Mouse (Mus musculus) layer of hippocampus, postnatal 25 days (tissue): Measurements from ENCODE around the gene Herpud1. TPM values are rescaled to one million over a fixed set of nuclear protein-coding genes. Genes with fewer than 3 reads are reported as not detected.

Experiments
- DNase-seq, 2 experiments: peaks; one replicate each; pipeline ENCODE4 v3.0.0; 2022; ENCODE audit warnings: mixed read lengths in 2 of 2, low spot score in 1 of 2; ENCODE audit errors: extremely low spot score in 1 of 2
- total RNA-seq, 2 experiments: library from RNA; stranded (reverse); gene quantifications; 2 replicates each; pipeline ENCODE4 v1.2.3; 2021

The Herpud1 gene
- total RNA-seq, 2 experiments from 2014 or later: 50.7 to 61.0 TPM

DNA sequence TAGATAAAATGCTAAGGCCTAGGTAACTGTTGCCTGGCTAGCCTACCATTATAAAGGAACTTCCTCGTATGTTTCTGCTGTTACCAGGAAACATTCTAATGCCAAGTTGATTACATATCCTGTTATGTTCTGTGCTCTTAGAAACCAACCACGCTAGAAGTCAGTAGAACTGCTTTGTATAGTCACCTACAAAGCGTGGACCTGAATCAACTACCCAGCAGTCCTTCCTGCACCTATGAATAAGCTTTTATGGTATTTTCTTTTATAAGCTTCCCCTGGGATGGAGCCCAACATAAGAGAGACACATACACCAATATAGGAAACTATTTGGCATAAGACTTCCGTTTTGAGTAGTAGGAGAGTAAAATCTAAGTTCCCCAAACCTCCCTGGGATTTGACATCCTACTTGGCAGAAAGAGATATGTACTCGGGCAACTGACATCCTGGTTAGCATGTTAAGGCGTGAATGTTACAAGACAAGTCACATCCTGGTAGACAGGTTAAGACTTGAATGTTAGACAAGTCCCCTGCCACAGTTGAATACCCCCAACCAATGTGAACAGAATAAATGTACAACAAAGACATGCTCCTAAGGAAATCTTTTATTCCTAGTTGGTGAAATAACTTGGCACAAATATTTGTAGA is 13.2 kb upstream of the Herpud1 start:
- DNase-seq: no peak

- DNase-seq: no peak
Observed at GRCm38 (mm10) chr8:94375551-94375991, 10.7 kb upstream of the Herpud1 start.

DNA sequence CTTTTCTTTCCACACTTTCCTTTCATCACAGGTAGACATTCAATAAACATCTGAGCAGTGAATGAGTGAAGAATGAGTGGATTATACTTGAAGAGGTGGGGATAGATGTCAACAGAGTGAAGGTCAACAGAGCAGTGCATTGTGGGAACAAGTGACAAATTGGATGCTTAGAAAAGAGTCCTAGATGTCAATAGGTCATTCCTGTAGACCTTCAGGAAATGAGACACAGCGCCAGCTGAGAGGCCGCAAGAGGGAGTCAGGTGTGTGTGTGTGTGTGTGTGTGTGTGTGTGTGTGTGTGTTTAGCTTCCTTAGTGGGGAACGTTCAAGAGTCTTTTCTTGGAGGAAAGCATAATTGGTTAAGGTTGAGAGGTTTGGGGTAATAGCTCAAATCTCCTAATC is 10.1 kb upstream of the Herpud1 start:
- no peak for DNase-seq

DNA sequence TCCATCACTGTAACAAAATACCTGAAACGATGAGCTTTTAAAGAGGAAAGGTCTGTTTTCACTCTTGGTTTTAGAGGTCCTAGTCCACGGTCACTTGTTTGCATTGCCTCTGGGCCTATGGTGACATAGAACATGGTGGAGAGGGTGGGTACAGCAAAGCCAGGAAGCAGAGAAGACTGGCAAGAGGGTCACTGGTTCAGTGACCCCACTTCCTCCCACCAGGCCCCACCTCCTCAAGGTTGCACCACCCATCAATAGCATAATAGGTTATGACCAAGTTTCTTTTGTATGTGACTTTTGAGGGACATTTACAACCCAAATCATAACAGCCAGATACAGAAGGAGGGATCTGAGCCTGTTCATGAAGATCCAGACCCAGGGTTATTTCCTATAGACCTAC is 9.7 kb upstream of the Herpud1 start:
- no peak for DNase-seq

- no peak for DNase-seq
Observed at GRCm38 (mm10) chr8:94377031-94377430, 9.2 kb upstream of the Herpud1 start.

DNA sequence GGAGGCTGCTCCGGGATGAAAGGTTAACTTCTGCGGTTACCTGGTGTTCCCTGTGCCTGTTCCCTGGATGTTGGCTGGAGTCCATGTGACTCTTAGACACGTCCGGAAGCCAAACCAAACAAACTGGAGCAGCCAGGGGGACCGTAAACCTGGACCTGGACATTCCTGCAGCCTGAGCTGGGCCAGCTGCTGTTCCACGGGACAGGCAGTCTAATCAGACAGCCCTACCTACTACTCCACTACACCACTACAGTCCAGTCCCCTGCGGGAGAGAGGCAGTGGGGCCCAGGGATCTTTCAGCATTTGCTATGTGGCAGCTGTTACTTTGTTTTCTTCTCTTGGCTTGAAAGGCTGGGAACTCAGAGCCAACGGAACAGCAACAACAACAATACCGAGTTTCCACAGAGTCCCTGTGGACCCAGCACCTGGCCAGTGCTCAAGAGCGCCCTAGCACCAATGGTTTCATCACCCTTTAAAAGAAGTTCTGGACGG is 8.5 kb upstream of the Herpud1 start:
- DNase-seq: no peak

- no peak for DNase-seq
Observed at GRCm38 (mm10) chr8:94378763-94379415, 7.3 kb upstream of the Herpud1 start.

DNA sequence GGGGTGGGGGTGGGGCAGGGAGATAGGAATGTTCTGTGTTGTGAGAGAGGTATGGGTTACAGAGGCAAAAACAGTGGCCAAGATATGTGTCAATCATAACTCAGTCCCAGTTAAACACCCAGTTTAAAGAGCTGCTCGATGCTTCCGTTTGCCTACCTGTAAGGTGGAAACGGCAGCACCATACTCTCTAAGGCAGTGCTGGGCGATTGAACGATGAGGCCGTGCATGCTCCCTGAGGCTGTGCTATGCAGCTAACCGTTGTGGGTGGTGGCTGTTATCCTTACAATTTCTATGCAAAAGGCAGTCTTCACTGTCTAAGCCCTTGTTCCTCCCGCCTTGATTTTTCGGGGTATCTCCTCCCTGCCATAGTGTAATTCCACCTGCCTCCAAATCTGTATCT is 6.6 kb upstream of the Herpud1 start:
- DNase-seq: no peak

DNA sequence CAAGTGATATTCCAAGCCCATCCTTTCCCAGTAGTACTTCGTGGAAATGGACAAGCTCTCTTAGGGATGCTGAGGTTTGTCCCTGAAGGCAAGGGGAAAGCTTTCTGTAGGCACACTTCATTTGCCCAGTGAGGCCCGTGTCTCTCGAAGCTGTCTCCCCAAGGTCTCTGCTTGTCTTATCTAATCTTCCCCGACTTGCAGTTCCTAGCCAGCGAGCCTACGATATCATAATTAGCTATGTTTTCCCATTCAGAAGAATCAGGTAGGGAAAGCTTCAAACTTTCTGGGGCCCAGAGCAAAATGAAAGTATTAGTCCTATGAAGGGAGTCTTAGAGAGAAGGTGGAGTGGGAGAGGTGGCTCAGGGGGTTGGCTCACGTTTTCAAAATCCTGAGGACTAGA is 2.1 kb upstream of the Herpud1 start:
- no peak for DNase-seq

GRCm38 (mm10) chr8:94385506-94386213 is 578 bp upstream of the Herpud1 start:
- DNase-seq: no peak

GRCm38 (mm10) chr8:94387027-94387684 is 918 bp downstream of the Herpud1 start:
- peak; percentile 36 to 54 for DNase-seq

DNA sequence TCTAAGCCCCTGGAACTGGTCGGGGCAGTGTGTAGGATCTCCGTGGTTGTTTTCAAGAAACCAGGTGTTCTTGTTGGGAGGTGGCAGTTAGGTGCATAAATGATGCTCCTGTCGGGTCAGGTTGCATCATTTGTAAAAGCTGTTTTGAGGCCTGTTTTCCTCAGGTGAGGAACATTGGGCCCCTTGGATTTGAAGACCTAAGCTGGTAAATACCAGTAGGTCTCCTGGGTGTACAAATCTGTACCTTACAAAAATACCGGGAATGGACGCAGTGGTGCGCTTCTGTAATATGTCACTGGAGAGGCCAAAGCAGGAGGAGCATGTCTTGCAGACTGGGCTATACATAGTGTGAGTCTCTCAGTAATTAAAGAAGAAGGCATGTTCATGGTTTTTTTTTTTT is 1.5 kb downstream of the Herpud1 start:
- no peak for DNase-seq

GRCm38 (mm10) chr8:94389531-94389930 is 3.3 kb downstream of the Herpud1 start:
- DNase-seq: no peak

DNA sequence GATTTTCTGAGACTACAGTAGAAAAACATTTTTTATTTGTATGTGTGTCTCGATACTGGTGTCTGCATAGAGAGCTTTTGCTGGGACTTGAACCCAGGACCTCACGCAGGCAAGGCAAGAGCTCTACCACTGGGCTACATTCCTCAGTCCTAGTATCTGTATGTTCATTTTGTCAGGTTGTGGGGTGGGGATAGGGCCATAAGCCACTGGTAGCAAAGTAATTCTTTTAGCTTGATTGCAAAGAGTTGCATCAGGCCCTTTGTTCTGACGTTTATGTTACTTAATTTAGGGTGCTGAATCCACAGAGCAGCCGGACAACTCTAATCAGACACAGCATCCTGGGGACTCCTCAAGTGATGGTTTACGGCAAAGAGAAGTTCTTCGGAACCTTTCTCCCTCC is 4.2 kb downstream of the Herpud1 start:
- DNase-seq: no peak

DNA sequence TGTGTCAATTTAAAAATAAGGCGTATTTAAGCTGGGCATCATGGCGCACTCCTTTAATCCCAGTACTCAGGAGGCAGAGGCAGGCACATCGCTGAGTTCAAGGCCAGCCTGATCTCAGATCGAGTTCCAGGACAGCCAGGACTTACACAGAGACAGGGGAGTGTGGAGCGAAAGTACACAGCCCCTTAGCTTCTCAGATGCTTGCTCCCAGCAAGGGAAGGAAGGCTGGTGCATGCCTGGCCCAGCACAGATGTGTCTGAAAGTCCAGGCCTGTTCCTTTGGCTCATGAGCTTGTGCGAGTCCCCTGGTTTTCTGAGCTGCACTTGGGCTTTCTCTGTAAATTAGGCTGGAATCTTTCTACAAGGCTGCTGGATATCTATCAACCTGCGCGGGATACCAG is 4.7 kb downstream of the Herpud1 start:
- DNase-seq: no peak

DNA sequence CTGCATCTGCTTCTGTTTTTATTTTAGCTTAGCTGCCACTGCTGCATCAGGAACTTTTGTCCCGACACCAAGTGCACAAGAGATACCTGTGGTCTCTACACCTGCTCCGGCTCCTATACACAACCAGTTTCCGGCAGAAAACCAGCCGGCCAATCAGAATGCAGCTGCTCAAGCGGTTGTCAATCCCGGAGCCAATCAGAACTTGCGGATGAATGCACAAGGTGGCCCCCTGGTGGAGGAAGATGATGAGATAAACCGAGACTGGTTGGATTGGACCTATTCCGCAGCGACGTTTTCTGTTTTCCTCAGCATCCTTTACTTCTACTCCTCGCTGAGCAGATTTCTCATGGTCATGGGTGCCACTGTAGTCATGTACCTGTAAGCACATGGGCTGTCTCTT is 5.9 kb downstream of the Herpud1 start:
- DNase-seq: peak in 1 of 2 experiments; percentile 57

DNA sequence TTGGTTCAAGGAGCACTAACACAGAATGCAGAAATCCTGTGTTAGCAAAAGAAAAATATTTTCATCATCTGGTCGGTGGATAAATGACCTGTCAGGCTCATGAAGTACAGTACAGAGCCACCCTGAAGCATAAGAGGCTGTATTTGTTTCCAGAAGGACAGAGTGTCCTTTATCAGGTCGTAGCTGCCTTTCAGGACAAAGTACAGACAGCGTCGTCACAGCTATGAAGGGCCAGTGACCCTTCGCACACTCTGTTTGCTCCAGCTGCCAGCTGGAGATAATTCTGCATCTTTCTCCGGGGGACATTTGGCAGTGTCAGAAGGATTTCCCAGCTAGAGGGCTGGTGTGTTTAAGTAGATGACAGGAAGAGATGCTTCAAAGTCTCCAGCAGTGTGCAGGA is 6.4 kb downstream of the Herpud1 start:
- no peak for DNase-seq

DNA sequence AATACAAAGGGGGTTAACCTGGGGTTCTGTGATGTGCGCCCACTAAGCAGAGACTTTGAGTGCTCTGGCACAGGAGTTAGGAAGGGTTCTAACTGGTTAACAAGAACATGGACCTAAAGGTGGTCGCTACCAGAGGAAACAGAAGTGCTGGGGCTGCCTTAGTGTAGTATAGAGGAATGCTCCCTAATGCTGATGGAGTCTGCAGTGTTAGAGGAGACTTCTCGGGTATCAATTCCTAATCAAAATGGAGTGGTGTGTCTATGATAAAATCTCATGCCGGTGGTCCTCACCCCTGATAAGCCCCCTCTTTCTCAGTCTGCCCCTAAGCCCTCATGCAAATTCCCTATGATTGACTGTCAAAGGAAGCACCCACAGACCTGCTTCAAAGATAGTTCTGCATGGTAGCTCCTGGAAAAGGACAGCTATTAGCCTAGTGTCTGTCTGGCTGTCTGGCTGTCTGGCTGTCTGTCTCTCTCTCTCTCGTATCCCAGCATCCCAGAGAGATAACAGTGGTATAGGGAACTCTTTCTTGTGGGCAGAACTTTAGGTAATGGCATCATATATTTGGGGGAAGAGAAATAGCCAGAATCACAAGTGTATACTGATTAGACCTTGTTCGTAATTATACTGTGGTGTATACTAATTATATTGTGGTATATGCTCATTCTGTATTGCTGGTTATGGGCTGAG is 9.8 kb downstream of the Herpud1 start:
- DNase-seq: no peak

DNA sequence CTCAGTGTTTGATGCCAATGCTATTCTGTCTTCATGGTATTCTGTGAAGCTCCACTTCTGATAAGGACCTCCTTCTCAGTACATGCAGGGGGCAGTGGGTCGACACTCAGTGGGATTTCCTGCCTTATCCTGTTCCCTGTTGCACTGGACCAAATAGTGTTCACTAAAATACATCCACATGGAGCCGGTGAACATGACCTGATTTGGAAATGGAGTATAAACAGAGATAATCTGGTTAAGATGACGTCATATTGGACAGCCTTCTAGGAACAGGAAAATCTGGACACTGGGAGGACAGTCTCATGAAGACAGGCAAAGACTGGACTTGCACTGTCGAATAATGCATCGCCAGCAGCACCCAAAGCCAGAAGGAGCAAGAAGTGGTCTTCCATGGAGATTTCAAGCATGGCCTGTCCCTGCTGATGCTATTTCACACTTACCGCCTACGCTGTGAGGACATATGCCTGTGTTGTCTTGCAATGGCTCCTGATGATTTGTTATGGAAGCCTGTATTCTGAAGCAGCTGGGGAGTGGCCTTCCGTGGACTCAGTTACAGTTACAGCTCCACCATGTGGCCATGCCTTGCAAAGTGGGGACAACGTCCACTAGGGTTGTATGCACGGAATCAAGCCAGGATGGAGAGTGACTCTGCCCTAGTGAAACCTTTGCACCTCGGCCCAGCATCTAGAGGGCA is 10.9 kb downstream of the Herpud1 start:
- DNase-seq: peak in 1 of 2 experiments; percentile 43

DNA sequence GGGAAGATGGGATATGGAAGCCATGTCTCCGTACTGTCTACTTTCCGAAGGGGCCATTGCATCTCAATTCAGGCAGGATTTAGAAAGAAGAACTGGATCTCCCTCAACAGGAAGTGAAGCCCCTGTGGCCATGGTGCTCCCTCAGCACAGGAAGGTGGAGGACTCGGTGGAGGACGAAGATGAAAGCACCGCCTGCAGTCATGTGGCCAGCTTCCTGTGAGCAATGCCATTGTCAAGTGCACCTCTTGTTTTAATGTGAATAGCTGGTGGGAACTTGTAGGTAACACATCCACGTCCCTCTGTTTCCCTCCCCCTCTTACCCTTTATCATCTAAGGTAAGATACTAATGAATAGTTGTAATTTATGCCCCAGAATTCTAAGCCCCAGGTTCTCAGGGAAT is 12.3 kb downstream of the Herpud1 start:
- no peak for DNase-seq
